Mouse (Mus musculus) cerebral cortex, adult 2 months (tissue): ENCODE results near the gene Myo16.

Experiments used
- WGBS: fragments of 180-500 bp; shearing (Covaris S2); methylation state at CpG from one replicate; pipeline ENCODE4 v1.1.7; 2018; 5-methylcytosine and 5-hydroxymethylcytosine counted together

Myo16 gene

GRCm38 (mm10) chr8:10414684-10415212 is 261.0 kb downstream of the Myo16 start:
- WGBS, result 14% methylated on average over 6 of the region's 6 CpGs

- 31% methylated on average over 7 of the region's 7 CpGs for WGBS
These were observed 261.6 kb downstream of the Myo16 start for GRCm38 (mm10) chr8:10415288-10415687.

GRCm38 (mm10) chr8:10415885-10416284 is 262.2 kb downstream of the Myo16 start:
- WGBS, result 65% methylated on average over 9 of the region's 9 CpGs

- whole genome bisulfite sequencing, result 84% methylated on average over 12 of the region's 12 CpGs
These were observed 263.1 kb downstream of the Myo16 start for GRCm38 (mm10) chr8:10416806-10417205.

- 93% methylated on average over 6 of the region's 6 CpGs for WGBS
These were observed 263.6 kb downstream of the Myo16 start for GRCm38 (mm10) chr8:10417281-10417680.

GRCm38 (mm10) chr8:10418013-10418412 is 264.3 kb downstream of the Myo16 start:
- 90% methylated on average over 8 of the region's 8 CpGs for WGBS

GRCm38 (mm10) chr8:10418971-10419370 is 265.3 kb downstream of the Myo16 start:
- WGBS, result 46% methylated on average over 7 of the region's 7 CpGs

- WGBS, result 69% methylated on average over 4 of the region's 4 CpGs
These were observed 266.0 kb downstream of the Myo16 start for GRCm38 (mm10) chr8:10419726-10420125.

GRCm38 (mm10) chr8:10420551-10420950 is 266.8 kb downstream of the Myo16 start:
- 72% methylated on average over 6 of the region's 6 CpGs for WGBS

- 73% methylated on average over 9 of the region's 9 CpGs for WGBS
These were observed 267.9 kb downstream of the Myo16 start for GRCm38 (mm10) chr8:10421516-10422090.

- 81% methylated on average over 8 of the region's 8 CpGs for WGBS
These were observed 281.8 kb downstream of the Myo16 start for GRCm38 (mm10) chr8:10435492-10435891.

GRCm38 (mm10) chr8:10438772-10439171 is 285.1 kb downstream of the Myo16 start:
- 7% methylated on average over 11 of the region's 11 CpGs for WGBS

- WGBS, result 63% methylated on average over 16 of the region's 16 CpGs
These were observed 286.1 kb downstream of the Myo16 start for GRCm38 (mm10) chr8:10439595-10440453.

GRCm38 (mm10) chr8:10442562-10442961 is 288.9 kb downstream of the Myo16 start:
- 46% methylated on average over 3 of the region's 3 CpGs for WGBS

GRCm38 (mm10) chr8:10445011-10445410 is 291.3 kb downstream of the Myo16 start:
- 92% methylated on average over 7 of the region's 7 CpGs for WGBS

- 67% methylated on average over 14 of the region's 14 CpGs for WGBS
These were observed 294.8 kb downstream of the Myo16 start for GRCm38 (mm10) chr8:10448545-10448944.

- 72% methylated on average over 10 of the region's 10 CpGs for WGBS
These were observed 299.3 kb downstream of the Myo16 start for GRCm38 (mm10) chr8:10453046-10453445.

GRCm38 (mm10) chr8:10458151-10458649 is 304.5 kb downstream of the Myo16 start:
- 38% methylated on average over 9 of the region's 9 CpGs for WGBS

- 85% methylated on average over 5 of the region's 5 CpGs for WGBS
These were observed 308.6 kb downstream of the Myo16 start for GRCm38 (mm10) chr8:10462271-10462670.

- 51% methylated on average over 3 of the region's 3 CpGs for WGBS
These were observed 314.8 kb downstream of the Myo16 start for GRCm38 (mm10) chr8:10468490-10468889.

GRCm38 (mm10) chr8:10469658-10470057 is 315.9 kb downstream of the Myo16 start:
- 40% methylated on average over 2 of the region's 2 CpGs for whole genome bisulfite sequencing

- 68% methylated on average over 6 of the region's 6 CpGs for WGBS
These were observed 316.6 kb downstream of the Myo16 start for GRCm38 (mm10) chr8:10470280-10470679.

- WGBS, result 49% methylated on average over 3 of the region's 3 CpGs
These were observed 318.7 kb downstream of the Myo16 start for GRCm38 (mm10) chr8:10472371-10472770.
